Mouse (Mus musculus) cortical plate, adult 2 months (tissue): ENCODE measurements at regions not wholly inside any gene's neighbourhood (a gene's known extent, or its start where the extent isn't known, plus 50 kb on each side); places are given as distances from the start of the nearest gene placed in this dataset.

Experiments used
- H3K27ac ChIP-seq: fragments of 200-500 bp; 2 replicates; pipeline ENCODE4 v1.5.1; 2012; ENCODE audit warnings: low read length, control low read depth, inconsistent platforms; ENCODE audit not compliant: insufficient read depth
- H3K4me1 ChIP-seq: fragments of 200-500 bp; 2 replicates; pipeline ENCODE4 v1.6.1; 2011; ENCODE audit warnings: low read length; ENCODE audit not compliant: control insufficient read depth, insufficient read depth
- H3K4me3 ChIP-seq: fragments of 200-500 bp; 2 replicates; pipeline ENCODE4 v1.5.1; 2011; ENCODE audit warnings: mild to moderate bottlenecking, low read length, control low read depth; ENCODE audit not compliant: insufficient read depth
- CTCF ChIP-seq: fragments of 200-500 bp; IDR thresholded peaks from 2 replicates; pipeline ENCODE4 v1.5.1; 2011; ENCODE audit warnings: mild to moderate bottlenecking, control low read depth, low read length; ENCODE audit not compliant: insufficient read depth; ENCODE audit errors: extremely low read depth
- POLR2A ChIP-seq: fragments of 200-500 bp; IDR thresholded peaks from 2 replicates; pipeline ENCODE4 v1.6.1; 2011; ENCODE audit warnings: mild to moderate bottlenecking, low read length, control low read depth; ENCODE audit not compliant: insufficient read depth; ENCODE audit errors: extremely low read depth

DNA sequence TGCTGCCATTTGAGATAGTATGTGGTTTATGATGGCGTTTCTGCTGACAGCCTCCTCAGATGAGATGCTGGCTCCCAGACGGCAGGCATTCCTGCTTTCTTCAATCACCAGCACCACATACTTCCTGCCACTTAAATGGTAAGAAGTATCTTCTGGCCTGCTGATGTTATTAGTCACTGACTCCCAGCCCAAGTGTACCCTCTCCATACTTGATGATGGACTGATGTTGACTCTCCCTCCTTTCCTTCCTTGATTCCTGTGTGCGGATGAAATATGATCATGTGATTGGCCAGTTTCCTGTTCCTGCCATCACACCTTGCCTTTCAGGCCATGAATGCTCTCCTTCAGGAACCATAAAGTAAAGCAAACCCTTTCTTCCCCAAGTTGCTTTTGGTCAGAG lies 50.8 kb upstream of the Rpl10-ps3 start:
- TF ChIP-seq CTCF (no peak), POLR2A (no peak)
- Histone ChIP-seq H3K4me1 (no peaks in the 10 kb centered on the region), H3K27ac (no peak overlapping the region)

DNA sequence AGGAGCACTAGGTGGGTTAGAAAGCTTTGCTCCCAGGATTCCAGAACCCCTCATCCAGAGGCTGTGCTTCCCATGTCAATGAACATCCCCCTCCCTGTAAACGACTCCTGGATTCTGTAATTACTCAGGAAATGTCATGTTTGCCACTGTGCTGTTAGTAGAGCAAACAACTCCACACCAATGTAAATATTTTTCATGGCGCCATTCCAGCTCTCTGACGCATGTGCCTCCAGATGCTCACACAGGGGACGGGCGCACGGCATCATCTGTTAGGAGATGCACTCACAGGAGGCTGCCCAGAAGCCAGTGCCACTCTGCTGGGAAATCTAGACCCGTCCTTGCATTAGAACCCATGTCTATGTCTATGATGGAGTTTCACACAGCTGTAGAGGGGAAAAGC lies 51.3 kb upstream of the Rpl10-ps3 start:
- Histone ChIP-seq H3K4me3 (no peak overlapping the region), H3K27ac (no peak overlapping the region), H3K4me1 (no peaks in the 10 kb centered on the region)
- TF ChIP-seq CTCF (no peak), POLR2A (no peak)

More for the DNA sequence above, 50.8 kb upstream of the Rpl10-ps3 start:
- H3K4me3 ChIP-seq = no peak overlapping the region

DNA sequence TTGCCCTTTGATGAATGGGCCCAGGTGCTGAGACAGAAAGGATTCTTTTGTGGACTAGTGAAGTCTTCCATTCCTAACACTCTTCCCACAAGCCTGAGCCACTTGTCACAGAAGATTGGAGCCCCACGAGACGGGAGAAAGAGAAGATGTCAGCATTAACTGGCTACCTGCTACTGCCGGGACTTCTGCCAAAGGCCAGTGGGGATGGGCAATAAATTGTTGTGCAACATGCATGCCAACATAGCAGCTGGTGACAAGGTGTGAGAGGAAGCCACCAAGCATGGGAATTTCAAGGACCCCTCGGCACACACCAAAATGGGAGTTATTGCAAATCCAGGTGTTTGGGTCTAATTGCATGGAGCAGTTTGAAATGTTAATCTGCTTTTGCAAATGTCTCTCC lies 63.6 kb upstream of the Rpl10-ps3 start:
- Histone ChIP-seq H3K4me1 (no peaks in the 10 kb centered on the region), H3K27ac (no peak overlapping the region), H3K4me3 (no peak overlapping the region)
- TF ChIP-seq CTCF (no peak), POLR2A (no peak)

DNA sequence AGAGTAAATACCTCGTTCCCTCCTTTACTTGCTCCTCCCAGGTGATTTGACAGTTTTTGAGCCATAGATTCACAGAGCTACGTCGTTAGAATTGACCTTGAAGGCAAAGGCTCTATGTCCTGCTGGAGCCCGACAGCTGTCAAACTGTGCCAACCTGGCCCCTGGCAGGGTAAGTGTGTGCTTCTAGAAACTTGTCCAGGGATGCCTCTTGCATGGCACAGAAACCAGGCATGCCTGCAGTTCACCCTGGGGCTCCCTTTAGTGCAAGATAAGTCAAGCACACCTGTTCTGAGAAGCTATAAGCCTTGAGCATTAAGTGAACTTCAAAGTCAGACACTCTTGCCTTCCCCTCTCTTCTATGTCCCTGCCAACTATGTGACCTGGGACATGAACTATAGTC lies 64.1 kb upstream of the Rpl10-ps3 start:
- H3K4me3 ChIP-seq = no peak overlapping the region
- H3K27ac ChIP-seq = no peak overlapping the region
- no peak for TF ChIP-seq POLR2A
- no peak for TF ChIP-seq CTCF
- H3K4me1 ChIP-seq = no peaks in the 10 kb centered on the region

DNA sequence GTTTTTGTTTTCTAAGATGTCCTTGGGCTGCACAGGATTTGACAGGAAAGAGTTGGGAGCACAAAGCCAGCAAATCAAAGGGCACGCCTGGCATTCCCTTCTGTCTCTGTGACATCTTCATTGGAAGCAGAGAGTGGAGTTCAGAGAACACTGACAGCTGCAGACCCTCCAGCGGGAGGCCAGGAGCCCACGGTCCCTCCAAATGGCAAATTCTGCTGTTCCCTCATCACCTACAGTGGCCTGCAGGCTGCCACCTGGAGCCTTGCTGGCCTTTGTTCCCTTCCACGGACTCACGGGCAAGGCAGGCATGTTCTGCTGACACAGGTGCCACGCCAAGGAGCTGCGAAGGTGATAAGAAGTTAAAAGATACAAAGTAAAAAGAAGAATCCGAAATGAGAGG lies 68.2 kb upstream of the Rpl10-ps3 start:
- TF ChIP-seq POLR2A = no peak
- no peak for TF ChIP-seq CTCF
- no peak overlapping the region for H3K4me3 ChIP-seq
- H3K4me1 ChIP-seq = no peaks in the 10 kb centered on the region
- H3K27ac ChIP-seq = no peak overlapping the region

DNA sequence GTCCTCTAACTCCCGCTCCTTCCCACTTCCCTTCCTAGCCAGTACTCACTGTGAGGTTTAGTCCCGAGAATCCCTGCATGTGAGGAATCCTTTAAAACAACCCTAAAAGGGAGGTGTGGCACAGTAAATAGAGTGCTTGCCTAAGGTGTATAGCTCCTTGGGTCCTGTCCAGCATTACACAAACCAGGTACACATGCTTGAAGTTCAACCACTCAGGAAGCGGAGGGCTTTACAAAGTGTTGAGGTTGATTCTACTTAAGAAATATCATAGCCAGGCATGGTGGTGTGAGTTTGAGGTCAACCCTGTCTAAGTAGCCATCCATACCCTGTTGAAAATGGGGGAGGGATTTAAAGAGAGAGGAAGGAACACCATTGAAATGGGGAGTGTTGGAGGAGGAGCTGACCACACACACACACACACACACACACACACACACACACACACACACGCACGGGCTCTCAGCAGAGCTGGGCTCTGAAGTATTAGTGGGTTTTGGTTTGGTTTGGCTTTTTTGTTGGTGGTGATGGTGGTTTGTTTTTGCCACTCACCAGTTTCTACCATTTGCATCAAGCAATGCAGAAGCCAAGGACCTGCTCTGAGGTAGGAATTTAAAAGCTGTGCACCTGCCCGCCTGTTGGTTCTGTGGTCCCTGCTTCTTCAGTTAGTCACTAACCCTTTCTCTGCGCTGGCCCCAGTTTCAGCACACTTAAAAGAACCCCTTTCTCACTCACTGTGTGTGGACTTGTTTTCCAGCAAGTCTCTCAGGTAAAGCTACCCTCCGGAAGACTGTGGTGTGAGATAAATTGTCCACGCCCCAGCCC lies 69.0 kb upstream of the Rpl10-ps3 start:
- no peaks in the 10 kb centered on the region for H3K4me1 ChIP-seq
- H3K4me3 ChIP-seq = no peak overlapping the region
- H3K27ac ChIP-seq = no peak overlapping the region
- TF ChIP-seq POLR2A (no peak), CTCF (no peak)

DNA sequence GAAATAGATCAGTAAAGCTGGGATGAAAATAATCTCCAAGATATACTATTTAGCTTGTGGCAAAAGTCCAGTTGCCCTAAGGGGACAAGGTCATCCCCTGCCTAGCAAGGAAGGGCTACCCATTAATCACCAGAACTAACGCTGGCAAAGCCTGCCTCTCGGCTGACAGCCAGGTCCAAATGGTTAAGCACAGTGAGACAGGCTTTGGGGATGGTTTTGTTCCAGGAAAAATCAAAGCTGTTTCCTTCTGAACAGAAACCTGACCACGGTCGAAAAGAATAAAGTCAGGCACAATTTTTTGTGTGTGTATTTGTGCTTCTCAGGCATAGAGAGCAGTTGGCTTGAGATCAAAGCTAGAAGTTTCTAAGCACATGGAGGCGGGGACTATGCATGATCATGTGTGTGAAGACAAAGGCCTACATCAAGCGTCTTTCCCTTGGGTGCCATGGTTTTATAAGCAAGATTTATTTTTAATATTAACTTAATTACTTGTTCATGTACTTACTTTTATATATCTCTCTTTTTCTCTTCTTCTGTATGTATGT lies 70.1 kb upstream of the Rpl10-ps3 start:
- no peak for TF ChIP-seq CTCF
- TF ChIP-seq POLR2A = no peak
- H3K27ac ChIP-seq = no peak overlapping the region
- no peaks in the 10 kb centered on the region for H3K4me1 ChIP-seq
- no peak overlapping the region for H3K4me3 ChIP-seq

DNA sequence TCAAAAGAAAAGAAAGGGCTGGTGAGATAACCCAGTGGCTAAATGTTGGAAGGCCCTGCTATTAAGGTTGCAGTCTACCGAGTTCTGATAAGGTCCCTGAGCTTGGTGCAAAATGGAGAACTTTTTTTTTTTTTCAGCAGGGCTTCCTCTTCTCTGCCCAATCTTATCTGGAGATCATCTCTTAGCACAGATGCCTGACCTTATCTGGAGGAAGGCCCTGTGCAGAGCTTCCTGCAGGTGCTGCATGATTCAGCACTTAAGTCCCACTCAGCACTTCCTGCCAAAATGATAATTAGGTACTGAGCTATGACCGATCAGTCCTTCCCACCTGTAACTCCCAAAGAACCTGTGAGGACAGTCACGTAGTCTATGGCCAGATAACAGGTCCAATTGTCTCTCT lies 71.9 kb upstream of the Rpl10-ps3 start:
- no peak overlapping the region for H3K4me3 ChIP-seq
- no peak for TF ChIP-seq POLR2A
- TF ChIP-seq CTCF = no peak
- H3K27ac ChIP-seq = no peak overlapping the region
- no peaks in the 10 kb centered on the region for H3K4me1 ChIP-seq

DNA sequence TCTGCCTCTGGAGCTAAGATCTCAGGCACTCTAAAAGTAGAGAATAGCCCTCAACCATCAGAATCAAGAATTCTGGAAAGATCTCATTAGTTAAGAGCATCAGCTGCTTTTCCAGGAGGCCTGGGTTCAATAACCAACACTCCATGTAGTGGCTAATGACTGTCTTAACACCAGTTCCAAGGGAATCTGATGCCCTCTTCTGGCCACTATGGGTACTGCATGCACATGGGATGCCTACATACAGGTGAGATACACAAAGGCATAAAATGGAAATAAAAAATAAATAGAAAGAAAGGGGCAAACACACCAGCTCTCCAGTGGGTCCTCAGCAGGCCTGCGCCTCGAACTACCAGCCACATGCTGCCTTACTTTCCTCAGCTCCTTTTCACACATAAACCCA lies 73.3 kb upstream of the Plet1 start:
- no peak overlapping the region for H3K27ac ChIP-seq
- peak; percentile 25; the same call in 1 of the 2 replicates for TF ChIP-seq CTCF
- TF ChIP-seq POLR2A = no peak

DNA sequence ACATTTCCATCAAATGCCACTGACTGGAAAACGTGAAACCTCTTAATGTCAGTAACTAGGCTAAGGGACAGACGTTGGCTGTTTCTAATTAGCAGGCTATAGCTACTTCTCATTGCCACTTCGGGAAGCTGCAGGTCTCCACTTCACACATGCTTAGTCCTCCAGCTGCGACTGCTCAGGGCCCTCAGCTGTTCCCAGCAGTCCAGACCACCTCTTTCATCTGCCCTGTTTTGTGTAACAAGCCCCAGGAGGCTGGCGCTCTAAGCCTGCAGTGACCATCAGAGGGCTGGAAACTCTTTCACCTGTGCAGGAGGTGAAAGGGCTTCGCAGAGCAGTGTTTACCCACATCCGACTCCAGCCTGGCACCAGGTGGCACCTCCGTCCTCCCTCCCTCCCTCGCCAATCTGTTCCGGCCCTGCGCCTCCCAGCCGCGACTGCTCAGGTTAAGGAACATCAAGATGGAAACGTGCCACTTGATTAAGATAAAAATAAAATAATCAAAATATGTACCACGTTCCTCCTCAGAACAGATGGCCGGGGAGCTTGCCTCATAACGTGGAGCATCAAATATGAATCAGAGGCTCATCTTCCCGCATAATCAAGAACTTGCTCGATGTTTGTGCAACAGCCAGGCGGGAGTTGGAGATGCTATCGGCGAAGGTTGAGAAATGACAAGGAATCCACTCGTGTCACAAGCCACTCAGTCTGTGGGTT lies 72.6 kb upstream of the Plet1 start:
- Histone ChIP-seq H3K27ac (no peak overlapping the region), H3K4me3 (no peak overlapping the region), H3K4me1 (no peaks in the 10 kb centered on the region)
- TF ChIP-seq POLR2A (no peak), CTCF (no peak)

More for the DNA sequence above, 73.3 kb upstream of the Plet1 start:
- Histone ChIP-seq H3K4me3 (no peak overlapping the region), H3K4me1 (no peaks in the 10 kb centered on the region)
